ENCODE assay signal across 8 mouse cellular contexts in the genomic region with DNA sequence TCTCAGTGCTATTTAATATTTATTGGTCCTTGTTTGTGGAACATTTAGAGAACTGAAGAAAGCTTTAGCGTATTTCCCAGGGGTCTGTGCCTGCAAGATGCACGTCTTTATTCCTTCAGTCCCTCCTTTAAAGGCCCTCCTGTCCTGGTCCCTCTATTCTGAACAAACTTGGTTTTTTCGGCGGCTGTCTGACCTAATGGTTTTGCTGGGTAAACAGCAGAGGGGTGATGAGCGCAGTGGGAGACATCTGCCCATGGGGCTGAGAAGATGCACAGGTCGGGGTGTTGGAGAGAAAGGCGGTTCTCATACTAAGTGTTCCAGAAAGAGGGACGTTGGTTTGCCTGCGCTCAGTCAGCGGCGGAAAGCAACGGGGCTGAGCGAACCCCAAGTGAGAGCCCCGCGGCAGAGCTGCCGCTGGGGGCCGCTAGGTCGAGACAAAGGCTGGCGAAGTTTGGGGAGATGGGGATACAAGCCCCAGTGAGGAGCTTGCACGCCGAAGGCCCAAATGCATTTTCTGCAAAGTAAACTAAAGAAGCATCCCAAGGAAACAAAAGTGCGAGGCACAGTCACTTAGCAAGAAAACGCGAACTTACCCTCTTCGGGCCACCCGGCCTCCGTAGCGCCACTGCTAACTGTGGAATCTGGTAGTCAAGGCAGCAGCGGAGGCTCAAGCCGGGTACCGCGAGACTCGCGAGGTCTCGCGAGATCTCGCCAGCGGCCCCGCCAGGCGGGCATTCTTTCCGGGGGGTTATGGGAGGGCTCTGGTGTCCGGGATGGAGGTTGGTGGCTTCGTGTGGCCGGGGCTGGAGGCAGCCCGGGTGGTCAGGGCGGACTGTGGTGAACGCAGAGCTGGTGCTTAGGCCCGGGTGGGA. TPM values are rescaled to one million over a fixed set of nuclear protein-coding genes. Genes with fewer than 3 reads are reported as not detected.
DNase-seq lines count a peak whose midpoint lies in the region; ATAC-seq lines count a peak whose summit lies in the region.

A gene (minus strand): TSS at position 645 of the 872 bp plus-strand sequence.
A gene (plus strand): TSS at position 734 of the 872 bp plus-strand sequence.

- ATAC-seq in hindbrain, embryonic 12.5 days (ENCODE audit: low FRiP score) = peak; percentile 97

- peaks cover 18% of the 10 kb centered on the region for H3K4me1 ChIP-seq in hindbrain, embryonic 12.5 days

- no peaks in the 10 kb centered on the region for H3K9me3 ChIP-seq in hindbrain, embryonic 12.5 days (replicated peaks)

- under 1% methylated on average over 48 of the region's 48 CpGs for WGBS in hindbrain, embryonic 12.5 days

- peak within 1 kb of the TSS; percentile 96 for H3K9ac ChIP-seq in hindbrain, embryonic 12.5 days

- H3K4me2 ChIP-seq in hindbrain, embryonic 12.5 days (replicated peaks) = peak within 1 kb of the TSS; percentile 67

- H3K27me3 ChIP-seq in hindbrain, embryonic 12.5 days = no peaks in the 10 kb centered on the region

- peaks cover 9% of the 10 kb centered on the region for H3K36me3 ChIP-seq in hindbrain, embryonic 12.5 days

- H3K4me3 ChIP-seq in hindbrain, embryonic 12.5 days = peak within 1 kb of the TSS; percentile 98

- peak; percentile 98 for DNase-seq in NIH3T3 (ENCODE audit: low read depth)
- peak; percentile 97 to 98 for DNase-seq in cerebellum, postnatal 10 days
- peak; percentile 92 to 94 for DNase-seq in frontal cortex, postnatal 10 days (ENCODE audit: low spot score in 2 of 2)
- peak; percentile 95 for DNase-seq in layer of hippocampus, postnatal 14 days (ENCODE audit: low spot score in 2 of 2)
- DNase-seq in lung, postnatal 14 days = peak; percentile 94
- DNase-seq in retina, adult 2 months (ENCODE audit: low read depth, low spot score) = peak; percentile 91
- peak; percentile 91 to 94 for DNase-seq in thymus, postnatal 36 days

- H3K27ac ChIP-seq in hindbrain, embryonic 12.5 days = peak within 1 kb of the TSS; percentile 85

RNA-seq across cellular contexts. Expression of the first gene that starts in this region (rescaled TPM):
- polyA plus RNA-seq in hindbrain, embryonic 12.5 days (2016; fragmentation: Nextera tagmentation; extraction: Ambion mirVana) = 37.6 and 38.6 TPM in 2 replicates
- 10 to 100 TPM in 1 of 2 experiments, 1 to 10 TPM in 1; 9.4 to 12.2 TPM for total RNA-seq in layer of hippocampus, postnatal 14 days (2021)

RNA-seq across cellular contexts. Expression of the second gene that starts in this region (rescaled TPM):
- 39.2 and 47.1 TPM in 2 replicates for polyA plus RNA-seq in hindbrain, embryonic 12.5 days (2016; fragmentation: Nextera tagmentation; extraction: Ambion mirVana)
- 10 to 100 TPM; 21.5 to 27.0 TPM for total RNA-seq in layer of hippocampus, postnatal 14 days (2021)

Comparison
In these comparisons a context has a peak if more than half of its experiments do, and no peak if none do; other contexts are left out.
1. Peak in every context shown above with its lines: DNase-seq, ATAC-seq, H3K4me3 ChIP-seq and H3K27ac ChIP-seq.